Mouse (Mus musculus): ENCODE data around the gene Gli2.

DNA sequence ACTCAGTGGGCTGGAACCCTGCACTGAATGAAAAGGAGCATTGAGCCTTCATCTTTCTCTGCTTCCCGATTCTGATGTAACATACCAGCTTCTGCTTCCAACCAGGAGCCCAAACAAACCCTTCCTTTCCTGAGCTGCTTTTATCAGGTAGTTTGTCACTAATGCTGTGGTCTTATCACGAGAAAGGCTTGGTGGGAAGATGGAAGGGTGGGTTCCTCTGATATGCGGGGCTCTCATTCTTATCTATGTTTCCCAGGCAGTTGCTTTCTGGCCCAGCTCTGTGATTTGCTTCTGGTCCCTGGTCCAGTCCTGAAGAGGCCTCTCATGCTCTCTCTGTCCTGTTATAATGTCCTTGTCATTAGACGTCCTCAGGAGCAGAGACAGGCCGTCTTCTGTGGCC lies 222.8 kb downstream of the Gli2 start:
- TF ChIP-seq ZC3H11A (IDR thresholded peaks at IDR 0.05; ENCODE audit: borderline replicate concordance, low read depth, low read length) (no peak), ZNF384 (IDR thresholded peaks at IDR 0.05; ENCODE audit: low read depth, low read length) (no peak), HCFC1 (IDR thresholded peaks at IDR 0.05; ENCODE audit: borderline replicate concordance, insufficient read depth, low read length) (no peak), MAFK (IDR thresholded peaks at IDR 0.05; ENCODE audit: insufficient read depth, low read depth, low read length) (no peak), CHD2 (IDR thresholded peaks at IDR 0.05; ENCODE audit: low read depth, low read length) (no peak)

Measured in ES-E14 (cell line).